Mouse (Mus musculus): ENCODE results near the gene Pate4.
A peak's percentile ranks its signal among the peaks of the same experiment; 100 is the strongest.
"Not testable (repeated sequence)": the region's sequence is repeated elsewhere in the genome, so short reads cannot be mapped to it uniquely, and the experiment has no call there.

Pate4 gene

DNA sequence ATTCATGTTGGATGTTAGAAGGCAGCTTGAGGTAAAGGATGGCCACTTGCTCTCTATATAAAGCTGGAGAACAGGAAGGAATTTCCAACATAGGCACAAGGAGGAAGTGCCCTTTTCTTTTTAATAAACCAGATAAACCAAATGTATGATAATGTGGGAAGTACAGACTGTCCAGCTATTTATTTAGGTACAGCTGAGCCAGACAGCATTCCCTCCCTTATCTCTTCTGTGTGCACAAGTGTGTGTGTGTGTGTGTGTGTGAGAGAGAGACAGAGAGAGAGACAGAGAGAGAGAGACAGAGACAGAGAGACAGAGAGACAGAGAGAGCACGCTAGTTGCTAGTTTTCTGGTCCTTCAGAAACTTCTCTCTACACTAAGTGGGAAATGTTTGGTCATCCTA, at the start of gene Pate4:
Gene Pate4, minus strand, starts transcription at position 101 of the 400 bp plus-strand sequence.
- DNase-seq: no peak

DNA sequence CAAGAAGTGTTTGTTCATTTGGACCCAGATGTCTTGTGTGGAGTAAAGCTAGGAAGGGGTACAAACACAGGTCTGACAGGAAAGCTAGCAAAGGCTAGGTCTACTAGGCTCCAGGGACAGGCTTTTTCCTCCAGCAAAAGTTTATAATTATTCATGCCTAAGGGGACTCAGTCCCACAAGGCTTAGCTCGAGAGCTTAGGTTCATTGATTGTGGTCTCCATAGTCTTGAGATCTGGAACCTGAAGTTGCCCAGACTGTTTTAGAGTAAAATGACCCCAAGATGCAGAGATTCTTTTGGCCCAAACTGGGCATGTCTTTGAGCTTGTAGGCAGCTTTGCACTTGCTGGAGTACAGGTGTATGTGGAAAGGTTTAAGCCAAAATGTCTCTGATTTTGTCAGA, 36.4 kb upstream of the Pate4 start, which contains the start of gene Pate3:
Gene Pate3, minus strand, starts transcription at position 101 of the 400 bp plus-strand sequence.
- DNase-seq: no peak

DNA sequence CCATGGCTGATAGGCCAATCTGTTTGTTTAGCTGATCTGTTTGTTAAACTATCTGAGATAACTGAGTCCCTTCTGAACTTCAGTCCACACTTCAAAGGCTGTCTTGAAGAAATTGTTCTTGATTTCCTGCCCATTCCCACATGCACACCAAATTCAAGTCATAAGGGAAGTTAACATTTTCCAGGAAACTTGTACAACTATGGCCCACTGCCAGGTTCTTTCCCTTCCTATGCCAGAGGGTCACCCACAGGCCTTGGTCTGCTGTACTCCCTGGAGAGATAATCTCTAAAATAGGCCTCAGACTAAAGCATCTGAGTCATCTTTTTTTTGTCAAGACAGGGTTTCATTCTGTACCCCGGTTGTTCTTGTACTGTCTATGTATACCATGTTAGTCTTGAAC, 21.2 kb upstream of the Pate4 start:
- DNase-seq: peak; percentile 10

DNA sequence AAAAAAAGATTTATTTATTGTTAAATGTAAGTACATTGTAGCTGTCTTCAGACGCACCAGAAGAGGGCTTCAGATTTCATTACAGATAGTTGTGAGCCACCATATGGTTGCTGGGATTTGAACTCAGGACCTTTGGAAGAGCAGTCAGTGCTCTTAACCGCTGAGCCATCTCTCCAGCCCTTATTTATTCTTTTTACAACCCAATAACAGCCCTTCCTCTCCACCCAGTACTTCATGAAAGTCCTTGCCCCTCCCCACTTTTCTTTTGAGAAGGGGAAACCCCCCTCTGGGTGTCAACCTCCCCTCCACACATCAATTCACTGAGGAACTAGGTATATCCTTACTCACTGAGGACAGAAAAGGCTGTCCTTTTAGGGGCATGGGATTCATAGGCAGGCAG, 5.0 kb upstream of the Pate4 start:
- not testable (repeated sequence) for DNase-seq

DNA sequence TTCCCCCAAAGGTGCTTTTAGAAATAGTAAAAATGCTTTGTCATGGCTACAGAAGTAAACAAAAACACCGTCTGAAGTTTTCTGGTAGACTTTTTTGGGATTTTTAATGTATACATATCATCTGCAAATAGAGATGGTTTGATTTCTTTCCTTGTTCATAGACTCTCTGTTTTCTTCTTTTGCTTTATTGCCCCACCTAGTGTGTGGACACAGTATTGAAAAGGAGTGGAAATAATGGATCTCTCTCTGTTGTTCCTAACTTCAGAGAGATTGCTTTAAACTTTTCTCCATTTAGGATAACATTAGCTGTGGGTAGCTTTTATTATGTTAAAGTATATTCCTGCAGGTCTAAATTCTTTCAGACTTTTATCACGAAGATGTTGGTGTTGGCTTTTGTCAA, 2.3 kb upstream of the Pate4 start:
- DNase-seq: no peak

DNA sequence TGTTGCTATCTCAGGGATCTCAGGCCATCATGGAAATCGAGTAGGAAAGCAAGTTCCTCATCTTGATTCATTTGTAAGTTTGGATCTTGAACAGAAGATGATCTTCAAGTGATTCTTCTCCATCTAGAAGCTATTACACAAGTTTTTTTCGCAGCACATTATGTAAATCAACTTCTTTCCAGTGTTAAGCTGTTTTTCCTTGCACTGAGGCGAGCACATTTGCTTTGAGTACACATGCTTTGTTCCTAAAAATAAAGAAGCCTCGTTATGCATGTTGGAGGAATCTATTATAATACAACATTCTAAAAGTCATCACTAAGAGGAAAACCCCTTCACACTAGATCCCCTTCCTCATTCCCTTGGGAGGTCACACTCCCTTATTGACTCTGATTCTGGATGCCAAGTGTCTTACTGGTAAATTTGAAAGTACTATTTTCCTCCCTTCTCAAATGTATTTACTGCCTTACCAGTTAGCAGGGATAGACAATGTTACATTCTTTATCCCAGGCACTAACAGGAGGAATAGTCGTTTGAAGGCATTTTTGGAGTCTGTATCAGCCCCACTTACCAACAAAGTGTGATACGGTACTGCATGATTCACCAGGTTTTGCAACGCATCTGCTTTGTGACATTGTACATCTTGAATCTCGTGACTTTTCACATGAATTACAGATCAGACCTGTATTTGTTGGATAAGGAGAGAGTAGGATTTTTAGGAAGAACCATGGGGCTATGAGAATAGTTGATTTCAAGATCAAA, 3.9 kb downstream of the Pate4 start:
- no peak for DNase-seq

DNA sequence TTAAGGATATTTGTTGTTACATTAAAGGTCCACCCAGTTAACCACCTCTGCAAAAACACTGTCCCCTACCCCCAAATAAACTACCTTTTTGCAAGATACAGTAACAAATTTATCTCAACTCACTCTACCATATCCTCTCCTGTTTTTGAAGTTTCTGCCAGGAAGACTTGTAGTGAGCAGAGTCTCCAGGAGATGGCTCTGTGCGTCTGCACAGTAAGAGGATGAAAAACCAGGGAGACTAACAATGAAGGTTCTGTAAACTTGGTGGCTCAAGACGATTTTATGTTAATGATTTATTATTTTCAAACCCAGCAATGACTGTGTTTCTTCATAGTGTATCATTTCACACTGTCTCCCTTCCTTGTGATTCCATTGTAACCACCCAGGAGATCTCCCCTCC, 18.8 kb downstream of the Pate4 start:
- DNase-seq: peak; percentile 48

DNA sequence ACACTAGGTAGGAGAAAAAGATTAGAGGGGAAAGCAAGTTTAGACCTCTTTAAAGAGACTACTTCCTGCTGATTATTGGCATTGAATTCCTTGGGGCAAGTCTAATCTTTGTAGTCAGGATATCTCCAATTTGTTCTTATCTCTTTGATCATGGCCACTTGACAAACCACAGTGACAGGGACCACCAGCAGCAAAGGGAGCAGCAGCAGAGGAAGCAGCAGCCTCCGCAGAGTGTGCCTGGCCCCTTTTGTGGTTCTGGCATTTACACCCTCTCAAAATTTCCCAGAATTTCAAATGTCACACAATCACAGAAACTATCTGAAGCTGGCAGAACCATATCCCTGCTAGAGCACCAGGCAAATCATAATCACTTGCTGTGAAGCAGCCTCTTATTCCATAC, 24.1 kb downstream of the Pate4 start:
- no peak for DNase-seq

DNA sequence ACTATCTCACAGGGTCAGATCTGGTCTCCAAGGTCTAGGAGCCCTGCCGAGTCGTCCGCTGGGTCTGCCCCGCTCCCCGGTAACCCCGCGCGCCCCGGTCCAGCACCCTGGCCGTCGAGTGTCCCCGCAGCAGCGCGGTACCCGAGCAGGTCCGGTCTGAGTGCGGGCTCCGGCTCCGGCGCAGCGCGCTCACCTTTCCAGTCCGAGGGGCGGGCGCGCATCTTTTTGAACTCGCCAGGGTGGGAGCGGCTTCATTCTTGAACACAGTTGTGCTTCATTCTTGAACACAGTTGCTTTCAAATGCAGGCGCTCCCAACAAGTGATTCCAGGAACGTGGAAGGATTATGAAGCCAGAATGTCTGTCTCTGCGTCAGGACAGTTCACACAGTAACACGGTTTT, 37.3 kb downstream of the Pate4 start:
- DNase-seq: no peak

DNA sequence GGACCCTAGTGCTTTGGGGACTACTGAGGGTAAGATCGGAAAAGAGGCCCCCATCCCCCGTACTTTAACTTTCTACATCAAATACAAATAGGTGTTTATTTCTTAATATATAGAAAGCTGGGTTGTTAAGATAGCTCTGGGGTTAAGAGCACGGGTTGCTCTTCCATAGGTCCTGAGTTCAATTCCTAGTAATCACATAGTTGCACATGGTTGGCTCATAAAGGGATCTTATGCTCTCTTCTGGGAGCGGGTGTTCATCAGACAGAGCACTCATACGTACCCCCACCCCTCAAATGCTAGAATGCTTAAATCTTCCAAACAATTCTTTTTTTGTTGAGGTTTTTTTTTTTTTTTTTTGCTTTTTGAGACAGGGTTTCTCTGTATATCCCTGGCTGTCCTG, 41.1 kb downstream of the Pate4 start:
- no peak for DNase-seq

DNA sequence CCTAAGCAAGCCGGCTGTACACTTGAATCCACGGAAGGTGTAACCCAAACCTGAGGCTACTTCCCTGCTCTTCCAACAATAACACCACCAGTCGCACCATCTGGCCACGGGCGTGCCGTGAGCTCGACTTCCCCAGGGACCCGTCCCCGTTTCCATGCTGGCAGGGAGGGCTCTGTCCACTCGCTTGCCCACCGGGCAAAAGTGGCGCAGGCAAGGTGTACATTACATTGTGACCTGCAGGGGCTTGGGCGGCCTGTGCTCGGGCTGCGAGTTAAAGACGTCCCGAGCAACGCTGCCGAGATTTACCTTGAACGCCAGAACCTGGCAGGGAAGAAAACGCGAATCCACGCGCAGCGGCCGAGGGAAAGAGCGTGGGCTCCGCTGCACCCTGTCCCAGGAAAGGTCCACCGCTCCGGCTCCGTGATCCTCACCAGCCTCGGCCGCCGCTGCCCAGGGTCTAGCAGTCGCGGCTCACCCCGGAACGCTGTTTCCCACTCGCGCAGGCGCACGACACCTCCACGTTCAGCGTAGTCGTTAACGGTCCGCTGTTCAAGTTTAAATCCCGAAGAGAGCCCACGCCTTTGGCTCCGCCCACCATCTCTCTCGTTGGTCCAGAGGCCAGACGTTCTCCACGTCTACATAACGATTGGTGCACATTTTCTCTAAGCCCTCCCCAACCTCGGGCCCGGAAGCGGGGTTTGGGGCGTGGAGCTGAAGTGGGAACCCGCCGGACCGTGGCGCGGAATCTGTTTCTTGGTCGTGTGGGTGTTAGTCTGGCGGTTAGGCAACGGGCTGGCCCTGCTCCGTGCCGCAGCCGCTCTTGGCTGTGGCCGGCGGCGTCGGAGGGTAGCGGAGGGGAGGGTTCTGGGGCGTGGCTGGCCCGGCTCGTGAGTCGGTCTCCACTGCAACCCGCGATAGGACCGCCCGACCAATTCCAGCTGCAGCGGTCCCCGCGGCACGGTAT, 41.9 kb downstream of the Pate4 start, which contains the start of the genes Pate2 and Hyls1:
Gene Pate2, plus strand, starts transcription at position 714 of the 964 bp plus-strand sequence.
Gene Hyls1, minus strand, starts transcription at position 828 of the 964 bp plus-strand sequence.
- DNase-seq: peak; percentile 95

DNA sequence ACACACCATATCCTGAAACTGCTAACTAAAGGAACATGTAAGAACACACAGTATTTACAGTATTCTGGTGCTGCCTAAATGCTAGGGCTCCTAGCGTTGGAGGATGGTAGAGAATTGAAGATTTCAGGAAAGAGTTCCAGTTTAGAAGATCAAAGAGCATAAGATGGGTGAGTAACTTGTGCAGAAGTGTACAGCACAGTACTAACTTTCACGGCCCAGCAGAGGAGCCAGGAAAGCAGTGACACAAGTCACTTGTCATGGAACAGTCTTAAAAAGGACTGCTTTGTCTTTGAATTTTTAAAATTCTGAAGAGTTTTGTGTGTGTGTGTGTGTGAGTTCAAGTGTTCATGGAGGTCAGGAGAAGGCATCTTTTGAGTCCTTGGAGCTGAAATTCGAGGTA, 43.7 kb downstream of the Pate4 start:
- no peak for DNase-seq

DNA sequence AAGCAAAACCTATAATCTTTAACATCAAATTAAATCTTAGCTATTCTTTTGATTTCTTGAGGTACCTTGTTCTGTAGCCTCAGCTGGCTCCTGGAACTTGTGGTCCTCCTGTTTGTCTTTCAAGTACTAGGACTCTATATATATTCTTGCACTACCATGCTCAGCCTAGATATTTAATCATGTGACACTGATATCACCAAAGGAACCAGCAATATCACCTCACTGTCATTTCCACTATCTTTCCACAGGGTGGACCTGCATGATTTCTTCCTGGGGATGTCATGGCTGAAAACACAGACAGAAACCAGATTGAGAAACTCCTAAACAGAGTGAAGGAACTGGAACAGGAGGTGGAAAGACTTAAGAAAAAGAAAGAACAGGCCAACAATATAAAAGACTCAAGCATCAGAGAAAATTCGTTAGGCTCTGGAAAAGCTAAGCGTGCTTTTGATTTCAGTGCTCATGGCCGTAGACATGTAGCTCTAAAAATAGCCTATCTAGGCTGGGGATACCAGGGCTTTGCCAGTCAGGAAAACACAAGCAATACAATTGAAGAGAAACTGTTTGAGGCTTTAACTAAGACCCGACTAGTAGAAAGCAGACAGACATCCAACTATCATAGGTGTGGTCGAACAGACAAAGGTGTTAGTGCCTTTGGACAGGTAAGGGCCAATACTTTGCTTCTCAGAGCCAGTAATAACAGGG, 47.1 kb downstream of the Pate4 start:
- no peak for DNase-seq

DNA sequence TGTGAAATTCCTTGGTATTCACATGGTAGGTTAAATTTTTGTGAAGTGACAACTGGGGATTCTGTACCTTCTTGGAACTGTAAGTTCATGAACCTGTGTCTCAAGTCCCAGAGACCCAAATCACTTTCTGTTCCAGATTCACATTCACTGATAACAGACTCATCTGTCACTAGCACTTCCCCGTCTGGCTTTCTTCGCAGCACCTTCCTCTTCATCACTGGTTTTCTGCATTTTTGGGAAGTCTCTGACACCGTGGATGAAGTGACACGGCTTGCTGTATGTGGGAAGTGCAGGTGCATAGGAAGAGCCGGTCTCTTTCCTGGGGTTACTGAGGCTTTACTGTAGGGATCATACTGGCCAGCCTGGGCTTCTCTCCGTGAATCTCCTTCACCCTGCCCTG, 50.2 kb downstream of the Pate4 start:
- no peak for DNase-seq

DNA sequence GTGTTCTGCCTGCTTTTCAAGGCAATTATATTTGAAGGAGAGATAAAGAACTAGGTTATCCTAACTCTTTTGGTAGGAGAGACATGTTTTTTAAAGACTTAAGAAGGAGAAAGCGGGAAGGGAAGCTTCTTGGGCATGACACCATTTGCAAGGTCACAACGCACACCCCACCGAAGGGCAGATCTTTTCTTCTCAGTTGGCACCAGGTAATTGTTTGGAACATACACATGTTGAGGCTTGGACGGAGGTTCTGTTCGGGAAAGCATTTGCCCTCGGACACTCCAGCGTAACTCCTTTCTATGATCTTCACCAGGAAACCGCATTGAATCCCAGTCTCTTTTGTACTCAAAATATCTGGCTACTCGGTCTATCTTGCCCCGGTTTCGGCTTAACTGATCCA, 50.7 kb downstream of the Pate4 start:
- DNase-seq: no peak

DNA sequence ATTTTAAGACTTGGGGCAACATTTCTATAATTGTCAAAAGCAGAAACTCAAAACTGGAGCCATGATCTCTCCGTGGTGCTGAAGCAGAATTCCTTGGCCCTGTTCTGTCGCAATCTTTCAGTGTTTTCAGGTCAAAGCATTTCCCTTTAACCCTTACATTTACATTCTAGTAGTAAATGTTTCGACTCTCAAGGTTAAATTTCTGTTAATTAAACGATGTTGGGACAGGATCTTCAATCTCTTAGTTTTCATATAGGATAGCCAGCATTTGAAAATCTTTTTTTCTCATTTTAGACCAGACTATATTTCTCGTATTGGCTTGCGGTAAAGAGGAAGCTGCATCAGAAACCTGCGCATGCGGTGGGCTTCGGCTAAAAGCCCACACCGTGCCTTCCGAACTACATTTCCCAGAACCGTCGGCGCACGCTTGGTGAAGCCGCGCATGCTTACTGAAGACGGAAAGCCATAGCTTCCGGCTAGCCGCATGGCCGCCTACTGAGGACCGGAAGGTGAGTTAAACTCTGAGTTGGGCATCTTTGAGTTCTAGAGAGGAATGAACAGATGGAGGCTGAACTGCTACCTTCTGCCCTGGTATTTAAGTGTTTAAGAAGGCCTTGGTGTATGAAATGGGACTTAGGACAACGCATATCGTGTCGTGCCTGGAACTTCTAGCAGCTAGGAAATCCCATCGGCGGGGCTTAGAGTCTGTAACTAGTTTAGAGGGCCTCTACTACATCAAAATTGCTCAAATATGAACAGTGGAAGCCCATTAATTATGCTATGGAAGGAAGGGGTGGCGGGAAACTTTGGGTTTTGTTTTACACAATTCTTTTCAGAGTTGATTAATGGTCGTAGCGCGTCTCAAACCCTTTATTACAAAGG, 52.5 kb downstream of the Pate4 start:
- peak; percentile 86 for DNase-seq

DNA sequence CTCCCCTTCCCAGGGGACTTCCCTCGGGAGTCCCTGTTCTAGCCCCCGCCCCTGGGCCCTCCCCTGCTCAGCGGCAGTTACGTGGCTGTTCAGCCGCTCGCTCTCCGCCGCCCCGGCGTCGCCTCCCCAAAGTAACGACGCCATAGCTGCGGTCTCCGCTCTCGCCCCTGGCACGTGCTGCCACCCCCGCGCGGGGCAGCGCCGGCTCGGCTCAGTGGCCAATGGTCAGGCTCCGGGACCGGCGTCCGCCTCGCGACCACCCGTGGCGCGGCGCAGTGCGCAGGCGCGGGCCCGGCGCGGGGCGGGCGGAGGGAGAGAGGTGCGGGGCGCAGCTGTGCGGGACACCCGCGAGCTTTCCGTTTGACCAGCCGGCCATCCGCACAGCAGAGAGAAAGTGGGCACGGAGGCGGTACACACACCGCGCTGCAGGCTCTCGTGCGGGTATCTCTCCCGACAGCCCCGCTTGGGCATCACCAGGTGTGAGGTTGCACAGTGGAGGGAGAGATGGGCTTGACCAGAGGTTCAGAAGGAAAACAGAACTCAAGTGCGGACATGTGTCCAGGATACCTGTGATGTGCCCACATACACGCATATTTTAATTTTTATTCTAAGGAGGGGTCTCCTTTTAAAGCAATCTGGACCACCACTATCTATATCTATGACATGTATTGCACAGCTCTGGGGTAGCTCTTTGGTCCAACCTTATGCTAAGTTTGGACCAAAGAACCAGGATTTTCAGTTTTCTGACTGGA, 53.3 kb downstream of the Pate4 start, which contains the start of the genes Ddx25 and Pus3:
Gene Ddx25, minus strand, starts transcription at position 272 of the 752 bp plus-strand sequence.
Gene Pus3, plus strand, starts transcription at position 339 of the 752 bp plus-strand sequence.
- peak; percentile 49 for DNase-seq

All from kidney, postnatal 10 days (tissue).